Mouse (Mus musculus) CH12.LX (cell line): ENCODE results near the gene Mcur1. TPM values are rescaled to one million over a fixed set of nuclear protein-coding genes. Genes with fewer than 3 reads are reported as not detected.

Experiments used
- DNase-seq: peaks from one replicate; pipeline ENCODE4 v3.0.0-alpha.2; 2013; ENCODE audit errors: extremely low read depth
- H3K27ac ChIP-seq: 2 replicates; pipeline ENCODE4 v1.5.1; 2012; ENCODE audit warnings: low read depth, mild to moderate bottlenecking, control low read depth, moderate library complexity; ENCODE audit not compliant: insufficient read depth
- H3K27me3 ChIP-seq: replicated peaks from 2 replicates; pipeline ENCODE3; 2012; ENCODE audit warnings: inconsistent platforms
- H3K36me3 ChIP-seq, 2 experiments: replicated peaks in 1 of 2; 2 replicates each; pipeline versions ENCODE3 to v1.6.1; 2012; ENCODE audit warnings: inconsistent platforms in 1 of 2, low read length in 1 of 2, mild to moderate bottlenecking in 1 of 2, mixed read lengths in 1 of 2, moderate library complexity in 1 of 2; ENCODE audit not compliant: control insufficient read depth in 1 of 2, insufficient read depth in 1 of 2
- H3K4me1 ChIP-seq, 2 experiments: 2 replicates each; pipeline ENCODE4 v1.6.1; 2012; ENCODE audit warnings: inconsistent platforms in 1 of 2, moderate library complexity in 1 of 2; ENCODE audit not compliant: insufficient read depth in 2 of 2, control insufficient read depth in 1 of 2
- H3K4me2 ChIP-seq: 2 replicates; pipeline ENCODE4 v1.6.1; 2012; ENCODE audit warnings: low read depth, mild to moderate bottlenecking, control low read depth; ENCODE audit not compliant: poor library complexity, insufficient read depth, severe bottlenecking
- H3K4me3 ChIP-seq, 3 experiments: fragments of 150-350 bp in 1 of 3; sonication (generic) in 1 of 3; replicated peaks in 1 of 3; 2 replicates each; pipeline versions ENCODE3 to v1.5.1; 2011 to 2012; ENCODE audit warnings: low read depth in 2 of 3, low read length in 2 of 3, mild to moderate bottlenecking in 2 of 3, moderate library complexity in 2 of 3, control low read depth in 1 of 3, improper control_type of control experiment in 1 of 3, inconsistent platforms in 1 of 3, mixed read lengths in 1 of 3; ENCODE audit not compliant: poor library complexity in 1 of 3
- H3K79me2 ChIP-seq: replicated peaks from 2 replicates; pipeline ENCODE4 v1.6.1; 2012; ENCODE audit warnings: mild to moderate bottlenecking, moderate library complexity; ENCODE audit not compliant: control insufficient read depth, poor library complexity, insufficient read depth, severe bottlenecking; ENCODE audit errors: extremely low read depth
- H3K9ac ChIP-seq: 2 replicates; pipeline ENCODE4 v1.6.1; 2012; ENCODE audit warnings: low read depth, mild to moderate bottlenecking, control low read depth, moderate library complexity; ENCODE audit not compliant: insufficient read depth
- H3K9me3 ChIP-seq: replicated peaks from 2 replicates; pipeline ENCODE3; 2012; ENCODE audit warnings: low read length, inconsistent platforms, mixed read lengths
- BHLHE40 ChIP-seq: IDR thresholded peaks from 2 replicates; pipeline ENCODE4 v1.6.1; 2011; ENCODE audit warnings: mild to moderate bottlenecking, low read depth, low read length, improper control_type of control experiment
- CHD2 ChIP-seq: IDR thresholded peaks from 2 replicates; pipeline ENCODE4 v1.6.1; 2011; ENCODE audit warnings: low read length, improper control_type of control experiment
- E2F4 ChIP-seq: IDR thresholded peaks from 2 replicates; pipeline ENCODE4 v1.6.1; 2011; ENCODE audit warnings: low read depth, low read length, improper control_type of control experiment; ENCODE audit not compliant: insufficient replicate concordance
- ELF1 ChIP-seq: IDR thresholded peaks from 2 replicates; pipeline ENCODE4 v1.6.1; 2014; ENCODE audit warnings: low read depth, mild to moderate bottlenecking, inconsistent platforms, low read length, improper control_type of control experiment
- EP300 ChIP-seq: IDR thresholded peaks from 2 replicates; pipeline ENCODE4 v1.6.1; 2011; ENCODE audit warnings: low read length, improper control_type of control experiment
- ETS1 ChIP-seq: conservative IDR thresholded peaks from 2 replicates; pipeline ENCODE4 v1.6.1; 2012; ENCODE audit warnings: low read depth, mild to moderate bottlenecking, inconsistent platforms, low read length, improper control_type of control experiment, moderate library complexity
- GABPA ChIP-seq: IDR thresholded peaks from 2 replicates; pipeline ENCODE4 v1.6.1; 2012; ENCODE audit warnings: low read depth, low read length, improper control_type of control experiment, inconsistent platforms; ENCODE audit not compliant: insufficient replicate concordance
- HCFC1 ChIP-seq: IDR thresholded peaks from 2 replicates; pipeline ENCODE4 v1.6.1; 2012; ENCODE audit warnings: low read depth, mild to moderate bottlenecking, inconsistent platforms, low read length, improper control_type of control experiment
- IRF4 ChIP-seq: IDR thresholded peaks from 2 replicates; pipeline ENCODE4 v1.6.1; 2014; ENCODE audit warnings: low read depth, mild to moderate bottlenecking, inconsistent platforms, low read length, improper control_type of control experiment
- JUN ChIP-seq: IDR thresholded peaks from 2 replicates; pipeline ENCODE4 v1.6.1; 2011; ENCODE audit warnings: low read depth, mild to moderate bottlenecking, low read length, improper control_type of control experiment, moderate library complexity; ENCODE audit not compliant: insufficient read depth
- JUND ChIP-seq: conservative IDR thresholded peaks from 2 replicates; pipeline ENCODE4 v1.6.1; 2011; ENCODE audit warnings: low read depth, low read length, improper control_type of control experiment
- KAT2A ChIP-seq: IDR thresholded peaks from 2 replicates; pipeline ENCODE4 v1.6.1; 2012; ENCODE audit warnings: low read length, improper control_type of control experiment, inconsistent platforms; ENCODE audit not compliant: insufficient replicate concordance
- MAX ChIP-seq: IDR thresholded peaks from 2 replicates; pipeline ENCODE4 v1.6.1; 2011; ENCODE audit warnings: low read length, improper control_type of control experiment
- MAZ ChIP-seq: IDR thresholded peaks from 2 replicates; pipeline ENCODE4 v1.6.1; 2012; ENCODE audit warnings: low read depth, mild to moderate bottlenecking, inconsistent platforms, low read length, improper control_type of control experiment, moderate library complexity
- MEF2A ChIP-seq: IDR thresholded peaks from 2 replicates; pipeline ENCODE4 v1.6.1; 2014; ENCODE audit warnings: low read depth, mild to moderate bottlenecking, inconsistent platforms, low read length, improper control_type of control experiment, borderline replicate concordance
- MXI1 ChIP-seq: IDR thresholded peaks from 2 replicates; pipeline ENCODE4 v1.6.1; 2011; ENCODE audit warnings: mild to moderate bottlenecking, low read depth, low read length, improper control_type of control experiment
- NELFE ChIP-seq: IDR thresholded peaks from 2 replicates; pipeline ENCODE4 v1.6.1; 2011; ENCODE audit warnings: low read depth, low read length, improper control_type of control experiment
- NRF1 ChIP-seq: IDR thresholded peaks from 2 replicates; pipeline ENCODE4 v1.6.1; 2014; ENCODE audit warnings: low read depth, mild to moderate bottlenecking, inconsistent platforms, low read length, improper control_type of control experiment, moderate library complexity
- PAX5 ChIP-seq: IDR thresholded peaks from 2 replicates; pipeline ENCODE4 v1.6.1; 2012; ENCODE audit warnings: low read length, inconsistent platforms, mixed read lengths
- POLR2A ChIP-seq: IDR thresholded peaks from 2 replicates; pipeline ENCODE4 v1.6.1; 2011; ENCODE audit warnings: low read depth, mild to moderate bottlenecking, improper control_type of control experiment, low read length
- RAD21 ChIP-seq: IDR thresholded peaks from 2 replicates; pipeline ENCODE4 v1.6.1; 2011; ENCODE audit warnings: low read depth, mild to moderate bottlenecking, low read length, improper control_type of control experiment, moderate library complexity
- RCOR1 ChIP-seq: conservative IDR thresholded peaks from 2 replicates; pipeline ENCODE4 v1.6.1; 2012; ENCODE audit warnings: low read depth, mild to moderate bottlenecking, inconsistent platforms, low read length, improper control_type of control experiment
- SMC3 ChIP-seq: IDR thresholded peaks from 2 replicates; pipeline ENCODE4 v1.6.1; 2011; ENCODE audit warnings: low read depth, low read length, improper control_type of control experiment
- TBP ChIP-seq: conservative IDR thresholded peaks from 2 replicates; pipeline ENCODE4 v1.6.1; 2011; ENCODE audit warnings: low read depth, low read length, improper control_type of control experiment
- TCF12 ChIP-seq: IDR thresholded peaks from 2 replicates; pipeline ENCODE4 v1.6.1; 2014; ENCODE audit warnings: low read depth, mild to moderate bottlenecking, inconsistent platforms, low read length, improper control_type of control experiment
- UBTF ChIP-seq: IDR thresholded peaks from 2 replicates; pipeline ENCODE4 v1.6.1; 2012; ENCODE audit warnings: low read depth, mild to moderate bottlenecking, inconsistent platforms, low read length, improper control_type of control experiment, moderate library complexity
- USF1 ChIP-seq: IDR thresholded peaks from 2 replicates; pipeline ENCODE4 v1.6.1; 2014; ENCODE audit warnings: low read depth, mild to moderate bottlenecking, inconsistent platforms, low read length, improper control_type of control experiment
- ZKSCAN1 ChIP-seq: IDR thresholded peaks from 2 replicates; pipeline ENCODE4 v1.6.1; 2012; ENCODE audit warnings: low read depth, inconsistent platforms, low read length, improper control_type of control experiment, borderline replicate concordance
- ZNF384 ChIP-seq: IDR thresholded peaks from 2 replicates; pipeline ENCODE4 v1.6.1; 2012; ENCODE audit warnings: low read depth, low read length, improper control_type of control experiment, inconsistent platforms
- dilution Hi-C: fragments of 300-500 bp; cut with MboI; formaldehyde crosslinking; loops from 2 replicates; pipeline ENCODE4 v1.14.3; 2020; ENCODE audit warnings: low sequenced_read_pairs; ENCODE audit not compliant: extremely low pct_unique_long_range_greater_than_20kb, extremely low pct_ligation_motif_present
- in situ Hi-C: fragments of 300-500 bp; cut with MboI; formaldehyde crosslinking; loops from 3 replicates; pipeline ENCODE4 v1.14.3; 2019; ENCODE audit warnings: low sequenced_read_pairs, low pct_ligation_motif_present, low pct_unique_long_range_greater_than_20kb, mixed read lengths
- polyA plus RNA-seq: library from polyadenylated mRNA; unstranded; fragments of >175 nt; gene quantifications from 2 replicates; pipeline ENCODE4 v1.2.1, GENCODE M21; 2012; ENCODE audit warnings: low read depth; ENCODE audit not compliant: insufficient read length
- total RNA-seq, 2 experiments: library from RNA; depleted of rRNA; stranded (reverse); fragments of 300-350 nt in 1 of 2; fragments of >200 nt in 1 of 2; gene quantifications; 2 replicates each; pipeline ENCODE4 v1.2.3; 2012 to 2014

Mcur1 gene
- total and polyA plus RNA-seq, 3 experiments: 4.7 to 12.5 (median 6.3) TPM

DNA sequence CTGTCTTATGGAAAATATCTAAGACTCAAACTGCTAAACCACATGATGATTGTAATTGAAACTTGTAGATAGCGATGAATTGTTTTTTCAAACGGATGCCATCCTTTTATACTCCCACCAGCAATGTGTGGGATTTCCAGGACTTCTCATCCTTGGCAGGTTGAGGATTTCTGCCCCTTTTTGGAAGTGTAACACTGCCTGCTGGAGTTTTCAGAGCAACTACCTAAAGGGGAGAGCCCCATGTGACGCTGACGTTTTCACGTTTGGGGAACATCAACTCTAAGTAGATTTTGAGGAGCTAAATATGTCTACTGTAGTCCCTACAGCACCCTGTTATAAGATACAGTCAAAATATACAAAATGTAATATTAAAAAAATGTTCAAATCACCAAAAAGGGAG lies 2.7 kb upstream of the Mcur1 start:
- dilution Hi-C loops (no loop called here), in situ Hi-C loops (loop anchor here (25.0 kb wide), 1 partner anchor 375 kb away; no protein-coding TSS in a partner anchor)
- no peak for DNase-seq
- Histone ChIP-seq H3K4me3 (no peak overlapping the region), H3K79me2 (no peaks in the 10 kb centered on the region), H3K27ac (no peak overlapping the region), H3K4me1 (peaks cover 0 to 30% of the 10 kb centered on the region in 2 experiments; a peak in 3 of 4 replicates), H3K27me3 (peaks cover 1% of the 10 kb centered on the region), H3K9ac (no peak overlapping the region), H3K4me2 (no peak overlapping the region), H3K36me3 (no peaks in the 10 kb centered on the region), H3K9me3 (peaks cover 3% of the 10 kb centered on the region)
- TF ChIP-seq RCOR1 (no peak), IRF4 (no peak), MAZ (no peak), TCF12 (no peak), MAX (0 out of 2 replicates have a peak, but pooled peaks have one; percentile 12), MXI1 (no peak)

DNA sequence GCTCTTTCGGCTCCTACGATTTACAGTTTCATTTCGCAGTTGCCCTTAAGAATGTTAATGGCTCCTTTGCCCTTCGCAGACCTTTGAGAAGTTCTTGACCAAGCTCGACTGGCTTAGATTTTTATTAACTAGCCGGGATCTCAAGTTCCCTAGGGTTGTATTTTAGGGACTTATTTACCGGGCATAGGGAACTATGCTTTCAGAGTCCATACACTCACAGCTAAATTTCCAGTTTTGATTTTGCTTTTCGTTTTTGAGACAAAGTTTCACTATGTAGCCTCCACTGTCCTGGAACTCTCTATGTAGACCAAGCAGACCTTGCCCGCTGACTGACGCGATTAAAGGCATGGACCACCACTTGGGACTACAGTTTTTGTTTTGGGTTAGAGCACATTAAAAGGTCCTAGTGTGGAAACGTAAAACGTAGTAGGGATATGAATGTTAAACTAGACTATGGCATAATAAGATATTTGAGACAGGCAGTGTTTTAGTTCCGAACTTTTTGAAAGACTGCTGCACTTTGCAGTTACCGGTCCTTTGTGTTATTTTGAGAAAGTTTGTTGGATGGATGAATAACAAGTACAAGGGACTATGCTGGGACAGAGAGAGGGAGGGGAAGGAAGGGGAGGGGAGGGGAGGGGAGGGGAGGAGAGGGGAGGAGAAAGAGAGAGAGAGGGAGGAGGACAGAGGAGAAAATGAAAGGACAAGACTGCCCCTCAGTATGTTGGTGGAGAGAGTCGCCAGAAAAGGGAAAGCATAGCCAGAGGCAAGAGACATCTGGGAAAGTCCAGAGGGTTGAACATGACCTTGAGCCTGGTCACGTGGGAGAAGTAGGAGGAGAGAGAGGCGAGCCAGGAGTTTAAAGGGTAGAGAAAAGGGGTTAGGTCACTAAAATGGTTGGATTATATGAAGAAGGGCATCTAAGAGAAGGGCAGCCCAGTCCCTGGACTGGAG lies 744 bp upstream of the Mcur1 start:
- H3K36me3 ChIP-seq: no peaks in the 10 kb centered on the region
- peak overlapping the region; percentile 66 for H3K9ac ChIP-seq
- in situ Hi-C loops: loop anchor here (25.0 kb wide), 1 partner anchor 373 kb away; no protein-coding TSS in a partner anchor
- peak overlapping the region; percentile 89 for H3K4me2 ChIP-seq
- H3K9me3 ChIP-seq: no peaks in the 10 kb centered on the region
- no peaks in the 10 kb centered on the region; the same call in 1 of the 2 replicates for H3K79me2 ChIP-seq
- H3K4me3 ChIP-seq: peak overlapping the region; percentile 39 to 78 (median 71)
- peaks cover 0 to 30% of the 10 kb centered on the region in 2 experiments; a peak in 3 of 4 replicates for H3K4me1 ChIP-seq
- peaks cover 1% of the 10 kb centered on the region for H3K27me3 ChIP-seq
- dilution Hi-C loops: no loop called here
- H3K27ac ChIP-seq: peak overlapping the region; percentile 69
- DNase-seq: peak; percentile 45
- no peak for TF ChIP-seq HCFC1
- peak; percentile 62; the same call in 1 of the 2 replicates for TF ChIP-seq BHLHE40
- TF ChIP-seq TBP: 0 out of 2 replicates have a peak, but pooled peaks have one; percentile 46
- TF ChIP-seq E2F4: no peak
- no peak for TF ChIP-seq SMC3
- no peak for TF ChIP-seq GABPA
- no peak for TF ChIP-seq ELF1
- TF ChIP-seq JUN: no peak
- peak; percentile 38; the same call in 1 of the 2 replicates for TF ChIP-seq IRF4
- TF ChIP-seq MAX: no peak
- TF ChIP-seq MAZ: peak; percentile 60; the same call in 1 of the 2 replicates
- peak; percentile 85 for TF ChIP-seq USF1
- TF ChIP-seq UBTF: no peak
- no peak for TF ChIP-seq KAT2A
- TF ChIP-seq CHD2: no peak
- TF ChIP-seq NELFE: peak; percentile 13; the same call in 1 of the 2 replicates
- TF ChIP-seq ZKSCAN1: peak; percentile 66
- TF ChIP-seq EP300: no peak
- TF ChIP-seq RAD21: no peak; the same call in 1 of the 2 replicates
- TF ChIP-seq ETS1: 0 out of 2 replicates have a peak, but pooled peaks have one; percentile 8
- no peak for TF ChIP-seq MEF2A
- no peak for TF ChIP-seq ZNF384
- TF ChIP-seq PAX5: no peak
- TF ChIP-seq POLR2A: peak; percentile 42; the same call in 1 of the 2 replicates
- TF ChIP-seq JUND: no peak
- no peak for TF ChIP-seq RCOR1
- no peak for TF ChIP-seq NRF1
